Mouse (Mus musculus): Measurements from ENCODE around the gene Tcirg1. TPM values are rescaled to one million over a fixed set of nuclear protein-coding genes. Genes with fewer than 3 reads are reported as not detected.

The Tcirg1 gene
- polyA plus RNA-seq, 1 experiment from 2014 or later: 12.6 TPM

- Histone ChIP-seq H3K27ac (ENCODE audit: low read length) (no peak overlapping the region), H3K36me3 (ENCODE audit: control insufficient read depth, insufficient read depth, low read length) (peaks cover 17% of the 10 kb centered on the region), H3K9me3 (replicated peaks; ENCODE audit: control insufficient read depth, low read length, poor library complexity, severe bottlenecking) (no peaks in the 10 kb centered on the region), H3K4me2 (ENCODE audit: low read length) (peak overlapping the region; percentile 66), H3K4me3 (ENCODE audit: low read depth, low read length) (peak overlapping the region; percentile 36), H3K27me3 (ENCODE audit: control insufficient read depth, insufficient read depth, low read depth, low read length) (no peaks in the 10 kb centered on the region; the same call in 1 of the 2 replicates), H3K9ac (ENCODE audit: low read depth, low read length) (peak overlapping the region; percentile 57), H3K4me1 (ENCODE audit: control insufficient read depth, insufficient read depth, low read length) (peaks cover 9% of the 10 kb centered on the region)
- WGBS: 40% methylated on average over 10 of the region's 10 CpGs
- ATAC-seq: no peak
Observed at GRCm38 (mm10) chr19:3906326-3906725, 607 bp downstream of the Tcirg1 start.

- Histone ChIP-seq H3K9me3 (replicated peaks; ENCODE audit: control insufficient read depth, low read length, poor library complexity, severe bottlenecking) (no peaks in the 10 kb centered on the region), H3K27me3 (ENCODE audit: control insufficient read depth, insufficient read depth, low read depth, low read length) (no peaks in the 10 kb centered on the region; the same call in 1 of the 2 replicates), H3K9ac (ENCODE audit: low read depth, low read length) (no peak overlapping the region), H3K4me1 (ENCODE audit: control insufficient read depth, insufficient read depth, low read length) (peaks cover 8% of the 10 kb centered on the region), H3K4me3 (ENCODE audit: low read depth, low read length) (no peak overlapping the region), H3K27ac (ENCODE audit: low read length) (no peak overlapping the region), H3K36me3 (ENCODE audit: control insufficient read depth, insufficient read depth, low read length) (peaks cover 14% of the 10 kb centered on the region), H3K4me2 (ENCODE audit: low read length) (peak overlapping the region; percentile 26; the same call in 1 of the 2 replicates)
- no peak for ATAC-seq
- WGBS: 65% methylated on average over 6 of the region's 6 CpGs
Observed at GRCm38 (mm10) chr19:3905261-3905969, 1.5 kb downstream of the Tcirg1 start.

GRCm38 (mm10) chr19:3904363-3904675 is 2.6 kb downstream of the Tcirg1 start:
- H3K4me1 ChIP-seq (ENCODE audit: control insufficient read depth, insufficient read depth, low read length): peaks cover 8% of the 10 kb centered on the region
- no peak overlapping the region for H3K4me2 ChIP-seq (ENCODE audit: low read length)
- no peak overlapping the region for H3K4me3 ChIP-seq (ENCODE audit: low read depth, low read length)
- H3K27ac ChIP-seq (ENCODE audit: low read length): no peak overlapping the region
- H3K36me3 ChIP-seq (ENCODE audit: control insufficient read depth, insufficient read depth, low read length): peaks cover 10% of the 10 kb centered on the region; the same call in 1 of the 2 replicates
- WGBS: 68% methylated on average over 10 of the region's 10 CpGs
- H3K9me3 ChIP-seq (replicated peaks; ENCODE audit: control insufficient read depth, low read length, poor library complexity, severe bottlenecking): no peaks in the 10 kb centered on the region
- H3K27me3 ChIP-seq (ENCODE audit: control insufficient read depth, insufficient read depth, low read depth, low read length): no peaks in the 10 kb centered on the region; the same call in 1 of the 2 replicates
- ATAC-seq: no peak
- no peak overlapping the region for H3K9ac ChIP-seq (ENCODE audit: low read depth, low read length)

GRCm38 (mm10) chr19:3903648-3904362 is 3.1 kb downstream of the Tcirg1 start:
- peaks cover 4% of the 10 kb centered on the region; the same call in 1 of the 2 replicates for H3K36me3 ChIP-seq (ENCODE audit: control insufficient read depth, insufficient read depth, low read length)
- H3K4me1 ChIP-seq (ENCODE audit: control insufficient read depth, insufficient read depth, low read length): peaks cover 8% of the 10 kb centered on the region
- no peak overlapping the region for H3K9ac ChIP-seq (ENCODE audit: low read depth, low read length)
- H3K4me2 ChIP-seq (ENCODE audit: low read length): no peak overlapping the region
- H3K27ac ChIP-seq (ENCODE audit: low read length): no peak overlapping the region
- no peaks in the 10 kb centered on the region; the same call in 1 of the 2 replicates for H3K27me3 ChIP-seq (ENCODE audit: control insufficient read depth, insufficient read depth, low read depth, low read length)
- WGBS: 54% methylated on average over 25 of the region's 25 CpGs
- no peaks in the 10 kb centered on the region for H3K9me3 ChIP-seq (replicated peaks; ENCODE audit: control insufficient read depth, low read length, poor library complexity, severe bottlenecking)
- no peak overlapping the region for H3K4me3 ChIP-seq (ENCODE audit: low read depth, low read length)
- ATAC-seq: no peak

GRCm38 (mm10) chr19:3902966-3903365 is 4.0 kb downstream of the Tcirg1 start:
- no peaks in the 10 kb centered on the region for H3K9me3 ChIP-seq (replicated peaks; ENCODE audit: control insufficient read depth, low read length, poor library complexity, severe bottlenecking)
- ATAC-seq: no peak
- H3K4me3 ChIP-seq (ENCODE audit: low read depth, low read length): no peak overlapping the region
- H3K4me2 ChIP-seq (ENCODE audit: low read length): no peak overlapping the region
- H3K4me1 ChIP-seq (ENCODE audit: control insufficient read depth, insufficient read depth, low read length): peaks cover 8% of the 10 kb centered on the region
- no peak overlapping the region for H3K9ac ChIP-seq (ENCODE audit: low read depth, low read length)
- H3K27ac ChIP-seq (ENCODE audit: low read length): no peak overlapping the region
- WGBS: 78% methylated on average over 12 of the region's 12 CpGs
- H3K27me3 ChIP-seq (ENCODE audit: control insufficient read depth, insufficient read depth, low read depth, low read length): no peaks in the 10 kb centered on the region; the same call in 1 of the 2 replicates
- no peaks in the 10 kb centered on the region; the same call in 1 of the 2 replicates for H3K36me3 ChIP-seq (ENCODE audit: control insufficient read depth, insufficient read depth, low read length)

- 95% methylated on average over 4 of the region's 4 CpGs for WGBS
- H3K9ac ChIP-seq (ENCODE audit: low read depth, low read length): no peak overlapping the region
- peaks cover 5% of the 10 kb centered on the region for H3K4me1 ChIP-seq (ENCODE audit: control insufficient read depth, insufficient read depth, low read length)
- ATAC-seq: no peak
- no peaks in the 10 kb centered on the region for H3K27me3 ChIP-seq (ENCODE audit: control insufficient read depth, insufficient read depth, low read depth, low read length)
- H3K9me3 ChIP-seq (replicated peaks; ENCODE audit: control insufficient read depth, low read length, poor library complexity, severe bottlenecking): no peaks in the 10 kb centered on the region
- no peak overlapping the region for H3K4me3 ChIP-seq (ENCODE audit: low read depth, low read length)
- 0 out of 2 replicates have a peak, but pooled peaks cover 5% of the 10 kb centered on the region for H3K36me3 ChIP-seq (ENCODE audit: control insufficient read depth, insufficient read depth, low read length)
- H3K27ac ChIP-seq (ENCODE audit: low read length): no peak overlapping the region
- H3K4me2 ChIP-seq (ENCODE audit: low read length): no peak overlapping the region
Observed at GRCm38 (mm10) chr19:3899618-3900017, 7.3 kb downstream of the Tcirg1 start.

- Histone ChIP-seq H3K27me3 (ENCODE audit: control insufficient read depth, insufficient read depth, low read depth, low read length) (no peaks in the 10 kb centered on the region), H3K9me3 (replicated peaks; ENCODE audit: control insufficient read depth, low read length, poor library complexity, severe bottlenecking) (no peaks in the 10 kb centered on the region), H3K27ac (ENCODE audit: low read length) (no peak overlapping the region), H3K4me1 (ENCODE audit: control insufficient read depth, insufficient read depth, low read length) (peaks cover 5% of the 10 kb centered on the region), H3K9ac (ENCODE audit: low read depth, low read length) (no peak overlapping the region), H3K4me2 (ENCODE audit: low read length) (no peak overlapping the region), H3K4me3 (ENCODE audit: low read depth, low read length) (no peak overlapping the region), H3K36me3 (ENCODE audit: control insufficient read depth, insufficient read depth, low read length) (peaks cover 7% of the 10 kb centered on the region; the same call in 1 of the 2 replicates)
- no peak for ATAC-seq
- WGBS: 87% methylated on average over 7 of the region's 7 CpGs
Observed at GRCm38 (mm10) chr19:3898952-3899351, 8.0 kb downstream of the Tcirg1 start.

GRCm38 (mm10) chr19:3897557-3897956 is 9.4 kb downstream of the Tcirg1 start:
- WGBS: 90% methylated on average over 5 of the region's 5 CpGs
- ATAC-seq: no peak
- H3K9ac ChIP-seq (ENCODE audit: low read depth, low read length): no peak overlapping the region

GRCm38 (mm10) chr19:3896208-3896607 is 10.7 kb downstream of the Tcirg1 start:
- H3K9ac ChIP-seq (ENCODE audit: low read depth, low read length): no peak overlapping the region
- no peak overlapping the region for H3K4me3 ChIP-seq (ENCODE audit: low read depth, low read length)
- ATAC-seq: no peak
- H3K36me3 ChIP-seq (ENCODE audit: control insufficient read depth, insufficient read depth, low read length): peaks cover 18% of the 10 kb centered on the region
- 92% methylated on average over 10 of the region's 10 CpGs for WGBS
- peak overlapping the region; percentile 48; the same call in 1 of the 2 replicates for H3K27ac ChIP-seq (ENCODE audit: low read length)
- H3K4me1 ChIP-seq (ENCODE audit: control insufficient read depth, insufficient read depth, low read length): peaks cover 5% of the 10 kb centered on the region
- H3K27me3 ChIP-seq (ENCODE audit: control insufficient read depth, insufficient read depth, low read depth, low read length): no peaks in the 10 kb centered on the region
- H3K9me3 ChIP-seq (replicated peaks; ENCODE audit: control insufficient read depth, low read length, poor library complexity, severe bottlenecking): no peaks in the 10 kb centered on the region
- H3K4me2 ChIP-seq (ENCODE audit: low read length): no peak overlapping the region

More at GRCm38 (mm10) chr19:3897557-3897956, 9.4 kb downstream of the Tcirg1 start:
- Histone ChIP-seq H3K27ac (ENCODE audit: low read length) (no peak overlapping the region), H3K9me3 (replicated peaks; ENCODE audit: control insufficient read depth, low read length, poor library complexity, severe bottlenecking) (no peaks in the 10 kb centered on the region), H3K4me2 (ENCODE audit: low read length) (no peak overlapping the region), H3K4me3 (ENCODE audit: low read depth, low read length) (no peak overlapping the region), H3K4me1 (ENCODE audit: control insufficient read depth, insufficient read depth, low read length) (peaks cover 5% of the 10 kb centered on the region), H3K27me3 (ENCODE audit: control insufficient read depth, insufficient read depth, low read depth, low read length) (no peaks in the 10 kb centered on the region), H3K36me3 (ENCODE audit: control insufficient read depth, insufficient read depth, low read length) (peaks cover 14% of the 10 kb centered on the region)

Measured in midbrain, embryonic 16.5 days (tissue).